Mouse (Mus musculus) heart, postnatal 0 days (tissue): Measurements from ENCODE around the gene Mgat1.

Experiments
- CTCF ChIP-seq: IDR thresholded peaks from 2 replicates; pipeline ENCODE4 v1.5.1; 2016; ENCODE audit warnings: antibody characterized with exemption, control low read depth, low read depth
- EP300 ChIP-seq: IDR thresholded peaks from 2 replicates; pipeline ENCODE4 v1.6.1; 2016; ENCODE audit warnings: antibody characterized with exemption, low read depth

DNA sequence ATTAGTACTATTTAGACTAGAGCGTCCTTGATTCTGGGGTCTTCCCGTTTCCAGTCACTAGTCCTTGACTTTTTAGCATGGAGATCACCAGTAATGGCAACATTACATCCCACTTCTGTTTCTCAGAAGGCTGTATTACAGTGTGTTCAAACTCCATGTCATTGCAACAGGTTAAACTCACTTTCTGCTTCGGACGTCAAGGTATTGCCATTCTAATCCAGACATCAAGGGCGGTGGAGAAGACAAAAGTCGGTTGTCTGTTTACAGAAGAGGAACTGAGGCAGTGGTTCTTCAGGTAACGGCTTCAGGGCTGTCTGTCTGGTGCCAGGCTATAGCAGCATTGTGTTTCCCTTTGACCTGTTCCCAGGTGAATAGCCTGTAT lies 7.4 kb downstream of the Mgat1 start:
- TF ChIP-seq CTCF (no peak), EP300 (no peak)
